Mouse (Mus musculus) ovary, adult 18-20 months (tissue): ENCODE data around the gene Rad1.
"Not testable (repeated sequence)": the region's sequence is repeated elsewhere in the genome, so short reads cannot be mapped to it uniquely, and the experiment has no call there.

Experiments used
- DNase-seq: peaks from one replicate; pipeline ENCODE4 v3.0.0; 2022; ENCODE audit warnings: low spot score, mixed read lengths

Gene Rad1

DNA sequence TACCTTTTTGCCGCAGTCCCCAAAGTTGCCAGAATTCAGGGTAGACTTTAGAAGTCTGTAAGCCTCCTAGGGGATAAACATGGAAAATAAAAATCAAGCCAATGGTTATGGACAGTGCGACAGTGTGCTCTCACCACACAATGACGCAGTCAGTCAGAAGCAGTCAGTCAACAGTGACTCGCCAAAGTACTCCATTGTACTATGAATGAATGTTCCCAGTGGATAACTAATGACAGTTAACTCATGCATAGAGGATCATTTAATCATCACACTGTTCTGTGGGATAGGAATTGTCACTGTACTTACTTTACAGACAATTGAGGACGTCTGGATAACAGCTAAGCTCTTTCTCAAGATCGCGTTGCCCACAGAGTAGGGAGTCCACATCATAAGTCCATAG lies 29.3 kb downstream of the Rad1 start:
- DNase-seq: no peak

DNA sequence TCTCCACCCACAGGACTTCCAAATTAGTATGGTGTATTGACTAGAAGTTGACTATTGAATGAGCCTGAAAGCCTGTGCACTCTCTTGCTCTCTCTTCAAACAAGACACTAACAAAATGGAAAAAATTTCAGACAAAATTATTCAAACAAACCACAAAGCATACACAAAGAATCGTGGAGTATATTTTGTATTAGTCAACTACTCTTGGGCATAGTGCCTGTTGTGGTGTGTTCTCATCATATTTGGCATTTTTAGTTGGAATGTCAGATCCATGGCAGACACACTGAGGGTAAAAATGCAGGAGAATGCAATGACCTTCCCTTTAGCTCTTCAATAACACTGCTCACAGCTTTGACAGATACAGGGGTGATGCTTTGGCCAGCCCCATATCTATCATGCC lies 40.1 kb downstream of the Rad1 start:
- no peak for DNase-seq

DNA sequence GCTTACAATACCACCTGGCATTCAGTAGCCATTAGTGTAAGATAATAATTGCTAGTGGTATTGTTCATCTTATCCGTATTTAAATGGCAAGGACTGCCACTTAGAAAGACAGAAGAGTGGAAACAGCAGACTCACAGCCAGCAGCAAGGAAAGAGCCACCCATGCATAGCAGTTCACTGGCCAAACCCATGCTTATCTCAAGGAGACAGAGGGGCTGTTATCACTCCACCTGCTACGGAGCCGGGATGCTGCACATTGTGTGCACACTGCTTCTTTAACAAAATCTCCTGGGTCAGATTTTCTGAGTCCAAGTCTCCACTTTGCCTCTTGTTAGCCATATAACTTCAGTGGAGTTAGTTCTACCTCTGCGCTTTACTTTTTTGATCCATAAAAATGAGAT lies 45.5 kb downstream of the Rad1 start:
- no peak for DNase-seq

- not testable (repeated sequence) for DNase-seq
Measured at GRCm38 (mm10) chr15:10533361-10533760, 47.5 kb downstream of the Rad1 start.

DNA sequence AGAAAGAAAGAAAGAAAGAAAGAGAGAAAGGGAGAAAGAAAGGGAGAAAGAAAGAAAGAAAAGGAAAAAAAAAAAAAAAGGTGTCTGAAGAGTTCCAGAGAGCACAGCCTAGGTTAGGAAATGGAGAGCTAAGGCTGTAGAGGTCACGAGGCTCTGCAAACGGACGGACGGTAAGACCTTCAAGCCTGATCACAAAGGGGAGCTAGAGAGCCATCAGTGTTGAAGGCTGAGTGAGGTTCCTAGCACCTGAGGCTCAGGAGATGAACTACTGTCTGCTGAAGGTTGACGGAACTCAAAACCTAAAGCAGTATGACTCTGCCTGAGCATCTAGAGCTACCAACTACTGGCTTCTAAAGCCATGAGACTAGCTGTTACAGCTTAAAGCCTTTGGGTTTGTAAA lies 48.8 kb downstream of the Rad1 start:
- DNase-seq: no peak

- no peak for DNase-seq
Measured at GRCm38 (mm10) chr15:10535969-10536368, 50.2 kb downstream of the Rad1 start.

DNA sequence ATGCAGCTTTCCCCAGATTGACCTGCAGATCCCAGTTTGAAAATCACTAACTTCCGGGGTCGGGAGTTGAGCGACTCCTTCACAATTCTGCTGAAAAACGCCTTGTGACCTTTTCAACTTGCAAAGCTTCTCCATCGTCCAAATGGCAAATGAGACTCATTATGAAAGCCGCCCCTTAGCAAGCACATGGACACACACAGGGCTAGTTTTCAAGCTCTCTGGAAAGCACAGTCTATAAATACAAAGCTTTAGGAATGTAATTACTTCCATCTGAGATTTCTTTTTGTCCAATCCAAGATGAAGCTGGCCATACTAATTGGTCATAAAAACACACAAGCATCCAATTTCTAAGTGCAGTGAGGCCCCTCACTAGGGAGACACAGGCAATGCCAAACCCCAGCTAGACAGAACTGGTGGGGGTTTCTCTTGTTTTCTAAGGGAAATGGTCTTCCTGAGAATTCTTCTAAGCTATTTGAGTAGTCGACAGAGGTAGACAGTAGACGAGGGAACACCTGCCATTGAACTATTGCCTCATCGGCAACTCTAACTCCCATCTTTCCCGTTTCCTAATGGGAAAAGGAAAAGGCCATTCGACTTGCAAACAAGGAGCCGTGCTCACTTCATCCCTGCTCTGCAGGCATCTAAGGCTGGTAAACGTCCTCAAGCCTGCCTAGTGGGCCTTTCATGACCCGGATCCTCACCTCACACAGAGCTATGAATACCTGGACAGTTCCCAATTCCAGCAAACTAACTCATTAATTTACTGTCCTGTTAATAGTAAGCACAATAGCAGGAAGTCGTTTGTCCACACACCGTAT lies 54.7 kb downstream of the Rad1 start:
- no peak for DNase-seq
